Mouse (Mus musculus) megakaryocyte, embryonic 14.5 days (primary cell): Measurements from ENCODE around the gene Eif2ak3. TPM values are rescaled to one million over a fixed set of nuclear protein-coding genes. Genes with fewer than 3 reads are reported as not detected.
A peak's percentile ranks its signal among the peaks of the same experiment; 100 is the strongest.

Experiments used
- H3K27me3 ChIP-seq: replicated peaks from 2 replicates; pipeline ENCODE3; 2012; ENCODE audit warnings: inconsistent platforms
- H3K36me3 ChIP-seq: replicated peaks from 2 replicates; pipeline ENCODE3; 2012; ENCODE audit warnings: low read length, inconsistent platforms, mixed read lengths
- H3K4me1 ChIP-seq: 2 replicates; pipeline ENCODE4 v1.6.1; 2012; ENCODE audit warnings: inconsistent platforms
- H3K4me3 ChIP-seq: replicated peaks from 2 replicates; pipeline ENCODE3; 2012; ENCODE audit warnings: moderate library complexity, mild to moderate bottlenecking, inconsistent platforms
- H3K9me3 ChIP-seq: 2 replicates; pipeline ENCODE4 v1.6.1; 2012; ENCODE audit warnings: inconsistent platforms
- FLI1 ChIP-seq: IDR thresholded peaks from 2 replicates; pipeline ENCODE4 v1.6.1; 2012; ENCODE audit warnings: low read length, inconsistent platforms, mixed read lengths
- GATA1 ChIP-seq: IDR thresholded peaks from 3 replicates; pipeline ENCODE4 v1.6.1; 2012; ENCODE audit warnings: mixed read lengths, low read length, inconsistent platforms, borderline replicate concordance
- polyA plus RNA-seq: library from polyadenylated mRNA; stranded (reverse); fragments of >175 nt; gene quantifications from 2 replicates; pipeline ENCODE4 v1.2.3, GENCODE M21; 2012; ENCODE audit warnings: low replicate concordance; ENCODE audit not compliant: insufficient read depth

Eif2ak3 gene
- polyA plus RNA-seq, 1 experiment: 2.2 TPM

DNA sequence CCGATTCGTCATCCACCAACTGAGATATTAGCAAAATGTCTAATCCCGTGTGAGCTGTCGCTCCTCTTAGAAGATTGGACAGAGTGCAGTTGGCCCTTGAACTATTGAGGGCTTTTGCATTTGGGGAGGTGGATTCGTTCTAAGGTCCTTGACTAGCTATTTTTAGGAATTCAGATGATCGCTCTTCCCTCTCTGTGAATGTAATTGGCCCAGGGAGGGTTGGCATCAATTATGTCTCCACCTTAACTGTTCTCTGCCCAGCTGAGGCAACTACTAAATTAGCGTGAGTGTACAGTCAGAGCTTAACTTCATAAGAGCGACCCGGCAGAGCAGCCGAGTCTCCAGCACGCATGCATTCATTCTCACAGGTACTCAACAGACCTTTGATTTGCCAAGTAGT is 43.7 kb downstream of the Eif2ak3 start:
- peaks cover 2% of the 10 kb centered on the region; the same call in 1 of the 2 replicates for H3K4me1 ChIP-seq
- peaks cover 96% of the 10 kb centered on the region for H3K36me3 ChIP-seq
- TF ChIP-seq GATA1 (no peak), FLI1 (no peak)
- H3K9me3 ChIP-seq: no peaks in the 10 kb centered on the region
- no peak overlapping the region for H3K4me3 ChIP-seq
- H3K27me3 ChIP-seq: no peaks in the 10 kb centered on the region

DNA sequence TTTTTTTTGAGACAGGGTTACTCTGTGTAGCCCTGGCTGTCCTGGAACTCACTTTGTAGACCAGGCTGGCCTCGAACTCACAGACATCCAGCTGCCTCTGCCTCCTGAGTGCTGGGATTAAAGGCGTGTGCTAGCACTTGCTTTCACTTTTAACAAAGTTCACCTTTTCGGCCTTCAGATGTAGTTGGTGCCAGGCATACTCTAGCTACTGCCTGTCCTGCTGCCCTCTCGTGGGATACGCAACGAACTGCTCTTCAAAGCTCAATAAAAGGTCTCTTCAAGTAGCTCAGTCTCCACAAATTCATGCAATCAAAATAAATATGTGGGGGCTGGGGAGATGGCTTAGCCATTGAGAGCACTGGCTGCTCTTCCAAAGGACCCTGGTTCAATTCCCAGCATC is 53.9 kb downstream of the Eif2ak3 start:
- H3K4me1 ChIP-seq: no peaks in the 10 kb centered on the region
- no peak overlapping the region for H3K4me3 ChIP-seq
- no peaks in the 10 kb centered on the region for H3K27me3 ChIP-seq
- TF ChIP-seq GATA1: no peak
- H3K9me3 ChIP-seq: no peaks in the 10 kb centered on the region
- peaks cover 85% of the 10 kb centered on the region for H3K36me3 ChIP-seq

DNA sequence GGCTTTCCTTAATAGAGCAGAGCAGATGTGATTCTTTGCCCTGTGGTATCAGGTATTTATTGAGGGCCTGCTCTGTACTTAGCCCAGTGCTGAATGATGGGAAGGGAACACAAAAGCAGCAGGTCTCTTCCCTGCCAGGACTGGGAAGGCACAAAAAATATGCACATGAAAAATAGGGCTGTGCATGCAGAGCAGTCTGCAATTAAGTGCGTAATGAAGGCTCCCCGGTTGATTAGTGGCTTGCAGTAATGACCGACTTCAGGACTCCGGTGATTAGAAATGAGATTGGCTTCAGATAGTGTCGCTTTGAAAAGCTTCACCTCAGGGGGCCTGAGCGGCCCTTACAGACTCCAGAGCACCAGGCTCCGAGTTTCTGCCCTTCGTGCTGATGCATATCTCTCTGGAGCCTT is 55.3 kb downstream of the Eif2ak3 start:
- no peak overlapping the region for H3K4me3 ChIP-seq
- TF ChIP-seq FLI1 (no peak), GATA1 (no peak)
- no peaks in the 10 kb centered on the region for H3K4me1 ChIP-seq
- H3K9me3 ChIP-seq: no peaks in the 10 kb centered on the region
- no peaks in the 10 kb centered on the region for H3K27me3 ChIP-seq
- H3K36me3 ChIP-seq: peaks cover 81% of the 10 kb centered on the region

DNA sequence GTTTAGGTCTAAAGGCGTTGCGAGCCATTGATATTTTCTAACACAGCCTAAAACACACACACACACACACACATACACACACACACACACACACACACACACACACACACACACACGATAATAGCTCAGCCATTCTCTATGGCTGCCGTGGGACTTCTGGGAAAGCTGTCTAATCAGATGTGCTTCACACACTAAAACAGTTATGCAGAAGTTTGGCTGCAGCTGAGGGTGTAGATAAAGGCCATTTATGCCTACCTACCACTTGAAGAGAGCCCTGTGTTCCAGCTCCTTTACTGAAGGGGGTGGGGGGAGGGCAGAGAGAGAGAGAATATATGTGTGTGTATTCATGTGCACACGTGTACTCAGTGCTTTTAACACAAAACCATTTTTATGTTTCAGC is 59.4 kb downstream of the Eif2ak3 start:
- H3K4me1 ChIP-seq: no peaks in the 10 kb centered on the region
- H3K9me3 ChIP-seq: no peaks in the 10 kb centered on the region
- H3K36me3 ChIP-seq: peaks cover 65% of the 10 kb centered on the region
- TF ChIP-seq FLI1 (no peak), GATA1 (no peak)
- no peaks in the 10 kb centered on the region for H3K27me3 ChIP-seq
- H3K4me3 ChIP-seq: no peak overlapping the region

DNA sequence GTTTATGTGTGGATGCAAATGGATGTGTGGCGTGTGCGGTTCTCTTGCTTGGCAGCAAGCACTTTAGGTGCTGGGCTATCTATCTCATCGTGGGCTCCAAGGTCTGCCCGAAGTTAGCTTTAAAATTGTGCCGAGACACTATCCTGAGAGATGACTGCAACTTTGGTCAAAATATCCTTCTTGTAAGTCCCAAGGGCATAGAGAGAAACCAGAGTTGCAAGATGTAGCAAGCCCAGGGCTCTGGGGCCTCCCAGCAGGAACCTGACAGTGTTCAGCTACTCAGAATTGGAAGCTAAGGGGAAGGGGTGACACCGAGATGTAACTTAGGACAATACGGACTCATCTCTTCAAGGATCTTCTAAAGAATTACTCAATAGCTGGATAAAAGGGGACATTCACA is 65.3 kb downstream of the Eif2ak3 start:
- Histone ChIP-seq H3K4me1 (peaks cover 13% of the 10 kb centered on the region), H3K9me3 (no peaks in the 10 kb centered on the region), H3K4me3 (no peak overlapping the region), H3K27me3 (peaks cover 36% of the 10 kb centered on the region), H3K36me3 (peaks cover 23% of the 10 kb centered on the region)
- TF ChIP-seq FLI1 (no peak), GATA1 (no peak)

DNA sequence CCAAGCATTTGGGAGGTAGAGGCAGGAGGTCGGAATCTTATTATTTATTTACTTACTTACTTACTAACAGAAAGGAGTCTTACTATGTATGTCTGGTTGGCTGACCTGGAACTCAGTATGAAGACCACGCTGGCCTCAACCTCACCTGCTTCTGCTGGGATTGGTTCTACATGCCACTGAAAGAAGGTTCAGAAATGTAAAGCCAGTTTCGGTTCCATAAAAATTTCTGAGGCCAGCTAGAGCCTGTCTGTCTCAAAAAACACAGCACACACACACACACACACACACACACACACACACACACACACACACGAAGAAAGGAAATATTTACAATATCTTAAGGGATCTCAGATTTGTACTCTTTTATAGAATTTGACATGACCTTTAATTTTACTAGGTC is 66.0 kb downstream of the Eif2ak3 start:
- peaks cover 18% of the 10 kb centered on the region for H3K36me3 ChIP-seq
- H3K4me3 ChIP-seq: no peak overlapping the region
- H3K4me1 ChIP-seq: peaks cover 13% of the 10 kb centered on the region
- TF ChIP-seq FLI1 (no peak), GATA1 (no peak)
- H3K9me3 ChIP-seq: no peaks in the 10 kb centered on the region
- H3K27me3 ChIP-seq: peaks cover 36% of the 10 kb centered on the region

DNA sequence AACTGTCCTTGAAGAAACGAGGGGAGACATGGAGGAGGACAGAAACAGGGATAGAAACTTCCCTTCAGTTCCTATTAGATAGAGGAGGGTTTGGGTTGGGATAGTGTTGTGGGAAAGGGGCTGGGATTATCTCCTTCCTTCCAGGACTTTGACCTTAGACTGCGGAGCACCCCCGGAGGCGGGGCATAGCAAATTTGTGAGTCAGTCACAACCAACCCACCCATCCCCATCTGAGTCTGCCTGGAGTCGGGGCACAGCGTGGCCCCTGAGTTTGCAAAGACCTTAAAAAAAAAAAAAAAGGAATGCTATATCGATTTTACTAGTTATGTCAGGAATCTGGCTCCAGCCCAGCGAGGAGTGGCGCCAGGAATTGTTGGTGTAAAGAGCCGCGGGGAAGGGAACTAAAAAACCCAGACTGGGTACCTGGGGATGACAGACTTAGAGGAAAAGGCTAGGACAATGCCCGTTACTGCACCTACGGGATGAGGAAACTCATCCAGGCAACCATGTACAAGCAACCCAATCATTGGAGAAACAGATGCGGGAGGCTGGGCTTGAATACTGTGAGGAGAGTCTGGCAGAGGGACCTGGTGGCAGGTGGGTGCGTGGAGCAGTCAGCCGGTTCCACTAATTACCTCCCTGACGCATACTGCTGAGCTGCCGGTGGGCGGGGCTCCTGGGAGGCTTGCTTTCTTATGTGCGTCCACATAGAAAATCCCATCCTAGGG is 67.5 kb downstream of the Eif2ak3 start:
- Histone ChIP-seq H3K9me3 (no peaks in the 10 kb centered on the region), H3K27me3 (peaks cover 36% of the 10 kb centered on the region), H3K4me3 (no peak overlapping the region), H3K36me3 (peaks cover 2% of the 10 kb centered on the region), H3K4me1 (peaks cover 13% of the 10 kb centered on the region)
- no peak for TF ChIP-seq GATA1
- no peak for TF ChIP-seq FLI1

DNA sequence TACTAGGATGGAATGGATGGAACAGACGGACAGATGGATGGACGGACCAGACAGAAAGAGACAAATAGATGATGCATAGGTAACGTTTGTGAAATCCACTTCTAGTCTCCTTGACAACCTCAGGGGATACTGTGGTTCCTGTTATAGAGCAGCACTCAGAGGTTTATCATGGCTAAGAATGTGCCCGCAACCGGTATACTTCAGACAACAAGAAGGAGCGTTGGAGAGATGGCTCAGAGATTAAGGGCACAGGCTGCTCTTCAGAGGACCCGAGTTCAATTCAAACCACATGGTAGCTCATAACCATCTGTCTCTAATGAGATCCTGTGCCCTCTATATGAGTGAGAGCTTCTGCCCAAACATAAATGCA is 68.1 kb downstream of the Eif2ak3 start:
- H3K9me3 ChIP-seq: no peaks in the 10 kb centered on the region
- peaks cover 36% of the 10 kb centered on the region for H3K27me3 ChIP-seq
- H3K36me3 ChIP-seq: no peaks in the 10 kb centered on the region
- H3K4me3 ChIP-seq: no peak overlapping the region
- TF ChIP-seq GATA1: no peak
- TF ChIP-seq FLI1: no peak
- peaks cover 13% of the 10 kb centered on the region for H3K4me1 ChIP-seq

DNA sequence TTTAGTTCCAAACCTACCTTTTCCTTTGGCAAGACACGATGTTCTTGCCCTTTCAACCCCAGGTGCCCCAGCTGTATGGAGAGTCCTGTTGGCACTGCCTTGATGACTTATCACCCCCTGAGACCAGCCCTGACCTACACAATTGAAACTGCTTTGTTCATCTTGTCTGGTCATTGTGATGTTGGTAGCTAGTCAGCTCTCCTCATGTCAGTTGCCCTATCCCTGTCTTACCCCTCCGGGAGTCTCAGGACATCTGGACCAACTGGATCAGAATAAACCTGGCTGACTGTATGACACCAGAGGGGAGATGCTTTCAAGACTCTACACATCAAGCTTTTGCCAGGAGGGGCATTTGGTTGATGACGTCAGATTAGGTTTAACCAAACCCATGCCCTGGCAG is 74.5 kb downstream of the Eif2ak3 start, which contains the start of gene Tex37:
Tex37 (minus strand) TSS at position 101 of the 400 bp plus-strand sequence.
- H3K9me3 ChIP-seq: no peaks in the 10 kb centered on the region
- H3K36me3 ChIP-seq: no peaks in the 10 kb centered on the region
- no peak for TF ChIP-seq FLI1
- no peak for TF ChIP-seq GATA1
- peaks cover 36% of the 10 kb centered on the region for H3K27me3 ChIP-seq
- H3K4me1 ChIP-seq: peaks cover 14% of the 10 kb centered on the region
- H3K4me3 ChIP-seq: no peak within 1 kb of the TSS

DNA sequence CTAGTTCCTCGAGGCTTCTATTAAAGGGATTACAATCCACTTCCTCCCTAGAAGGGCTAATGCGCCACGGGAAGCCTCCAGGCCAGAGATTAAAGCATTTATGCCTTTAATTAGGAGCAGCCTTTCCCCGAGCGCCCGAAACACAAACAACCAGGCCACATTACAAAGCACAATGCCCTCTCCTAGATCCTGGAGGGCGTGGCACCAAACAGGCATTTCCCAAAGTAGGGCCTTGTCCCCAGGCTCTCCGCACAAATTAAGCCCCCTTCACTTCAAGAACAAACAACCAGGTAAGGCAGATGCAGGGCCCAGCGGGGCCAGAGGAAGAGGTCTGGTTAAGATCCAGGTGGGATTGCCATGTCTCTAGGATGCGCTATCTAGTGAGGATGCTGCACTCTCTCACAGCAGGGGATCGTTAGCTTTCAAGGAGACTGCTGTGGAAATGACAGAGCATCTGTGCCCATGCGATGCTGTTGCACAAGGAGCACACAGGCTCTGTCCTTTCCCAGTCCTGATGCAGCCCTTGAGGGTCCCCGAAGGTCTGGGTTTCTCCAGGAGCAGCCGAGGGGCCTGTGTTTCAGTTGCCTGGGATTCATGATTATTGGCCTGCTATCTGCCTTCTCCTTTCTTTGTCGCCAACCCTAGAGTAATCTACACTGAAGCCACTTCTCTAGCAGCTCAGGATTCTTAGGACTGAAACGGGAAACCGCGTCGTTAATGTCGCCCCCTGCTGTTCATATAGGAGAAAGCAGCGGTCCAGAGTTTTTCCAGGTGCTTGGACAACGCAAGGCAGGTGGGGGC is 77.2 kb downstream of the Eif2ak3 start:
- Histone ChIP-seq H3K9me3 (no peaks in the 10 kb centered on the region), H3K27me3 (peaks cover 36% of the 10 kb centered on the region), H3K4me1 (peaks cover 14% of the 10 kb centered on the region), H3K36me3 (no peaks in the 10 kb centered on the region), H3K4me3 (peak overlapping the region; percentile 79)
- TF ChIP-seq GATA1 (no peak), FLI1 (no peak)
